In the genomic region with DNA sequence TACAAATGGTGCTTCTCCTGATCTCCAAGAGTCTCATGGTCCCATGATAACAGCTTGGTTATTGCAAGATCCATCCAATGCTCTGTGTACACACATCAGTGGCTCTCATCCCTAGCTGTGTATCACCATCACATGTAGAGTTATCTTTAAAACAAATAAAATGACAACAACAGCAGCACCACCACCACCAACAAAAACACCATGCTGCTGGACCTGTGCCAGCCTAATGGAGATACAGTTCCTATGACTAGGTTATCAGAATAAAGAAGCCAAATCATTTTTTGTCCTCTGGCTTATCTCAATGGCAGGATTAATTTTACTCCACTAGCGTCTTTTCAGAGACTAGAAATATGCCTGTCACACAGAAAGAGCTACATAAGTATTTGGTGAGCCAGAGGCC, we compare ENCODE assay signal across 18 mouse cellular contexts.
DNase-seq lines count a peak whose midpoint lies in the region; ATAC-seq and TF ChIP-seq lines count a peak whose summit lies in the region.
"Had no signal": no experiment of that assay in that cellular context is flagged by ENCODE, and none has a peak within 500 bp of the region (broad histone marks: within the 10 kb centered on the region; RNA-seq: fewer than 3 reads in every experiment).

No protein-coding gene starts in this region.

- TF ChIP-seq POLR2A in cerebellum, adult 2 months (IDR thresholded peaks at IDR 0.05; ENCODE audit: borderline replicate concordance, insufficient read depth, low read length), result no peak

- peaks cover 28% of the 10 kb centered on the region for H3K4me1 ChIP-seq in cerebellum, adult 2 months (ENCODE audit: control insufficient read depth, insufficient read depth, low read length)
- H3K4me1 ChIP-seq: hindbrain, embryonic 12.5 days; hindbrain, embryonic 15.5 days had no signal

- no peaks in the 10 kb centered on the region for H3K27me3 ChIP-seq in cerebellum, adult 2 months (ENCODE audit: control insufficient read depth, insufficient read depth, low read length)
- H3K27me3 ChIP-seq: CH12.LX; hindbrain, embryonic 12.5 days; hindbrain, embryonic 15.5 days; Patski had no signal

- peak overlapping the region; percentile 43 for H3K27ac ChIP-seq in cerebellum, adult 2 months (ENCODE audit: insufficient read depth, low read length)
- H3K27ac ChIP-seq: gastrocnemius, adult 2 months; hindbrain, embryonic 12.5 days; hindbrain, embryonic 15.5 days had no signal

- TF ChIP-seq CTCF in cerebellum, adult 2 months (IDR thresholded peaks at IDR 0.05; ENCODE audit: borderline replicate concordance, insufficient read depth, low read depth, low read length), result no peak

- intact Hi-C loops in left cerebral cortex, postnatal 14 days (cut with DNase I), result no loop called here

- no peak overlapping the region for H3K4me3 ChIP-seq in cerebellum, adult 2 months (replicated peaks; ENCODE audit: insufficient read depth, low read depth, low read length)
- H3K4me3 ChIP-seq: gastrocnemius, adult 2 months; hindbrain, embryonic 12.5 days; hindbrain, embryonic 15.5 days had no signal

- 70% methylated on average over 1 of the region's 1 CpGs for WGBS in cerebellum, adult 2 months

- no peak for ATAC-seq in cerebellum, adult (ENCODE audit: insufficient number of reproducible peaks, low FRiP score, low TSS enrichment)
- ATAC-seq: intestine, postnatal 0 days; Patski had no signal

- DNase-seq in cerebellum, adult 2 months, result no peak
- DNase-seq in cerebellum, postnatal 4 days (ENCODE audit: low spot score in 2 of 2), result no peak
- peak; percentile 42 to 45 for DNase-seq in cerebellum, postnatal 10 days
- DNase-seq in testis, postnatal 14 days (ENCODE audit: low spot score), result peak; percentile 11
- DNase-seq in testis, postnatal 10 days (ENCODE audit: low spot score), result no peak
- no peak for DNase-seq in left cerebral cortex, postnatal 14 days (ENCODE audit: low spot score in 2 of 2)
- DNase-seq: adrenal gland, postnatal 10 days; adrenal gland, postnatal 36 days; B cell, adult 2 months; gastrocnemius, adult 2 months; gastrocnemius, postnatal 14 days; heart, adult 11 months had no signal

Comparison
In these comparisons a context has a peak if more than half of its experiments do, and no peak if none do; other contexts are left out.
1. DNase-seq: peak in cerebellum, postnatal 10 days (2 of 2) and testis, postnatal 14 days (single experiment); none in cerebellum, adult 2 months (0 of 2), cerebellum, postnatal 4 days (0 of 2), testis, postnatal 10 days (single experiment) and left cerebral cortex, postnatal 14 days (0 of 2).